ENCODE assay signal across 8 mouse cellular contexts in genomic region chr9:54181330-54181729, GRCm38 (mm10).
A peak's percentile ranks its signal among the peaks of the same experiment; 100 is the strongest.
DNase-seq lines count a peak whose midpoint lies in the region; ATAC-seq and TF ChIP-seq lines count a peak whose summit lies in the region.

No protein-coding gene starts in this region.

- no peaks in the 10 kb centered on the region for H3K9me3 ChIP-seq in heart, postnatal 0 days (replicated peaks; ENCODE audit: control insufficient read depth, low read length)
- H3K9me3 ChIP-seq in heart, embryonic 10.5 days, result no peaks in the 10 kb centered on the region

- no peak for ATAC-seq in heart, postnatal 0 days (ENCODE audit: insufficient read depth, low read depth)

- H3K36me3 ChIP-seq in heart, postnatal 0 days (replicated peaks; ENCODE audit: control insufficient read depth, insufficient read depth, low read length), result no peaks in the 10 kb centered on the region
- H3K36me3 ChIP-seq in heart, embryonic 10.5 days, result no peaks in the 10 kb centered on the region

- TF ChIP-seq EP300 in heart, postnatal 0 days (IDR thresholded peaks at IDR 0.05; ENCODE audit: low read depth), result no peak

- no peaks in the 10 kb centered on the region for H3K27me3 ChIP-seq in heart, postnatal 0 days (ENCODE audit: control insufficient read depth, insufficient read depth, low read length)
- no peaks in the 10 kb centered on the region for H3K27me3 ChIP-seq in heart, embryonic 10.5 days (ENCODE audit: insufficient read depth, poor library complexity, severe bottlenecking)

- 10% methylated on average over 2 of the region's 2 CpGs for WGBS in heart, postnatal 0 days
- 14% methylated on average over 2 of the region's 2 CpGs for WGBS in heart, embryonic 10.5 days

- H3K9ac ChIP-seq in heart, postnatal 0 days (replicated peaks; ENCODE audit: low read depth, low read length), result no peak overlapping the region

- no peak for DNase-seq in heart, postnatal 0 days (ENCODE audit: low spot score)
- DNase-seq in heart, embryonic 10.5 days (ENCODE audit: low spot score), result no peak
- DNase-seq in 416B (ENCODE audit: low read depth) (peak; percentile 67), MN1 (ENCODE audit: low spot score) (no peak)
- peak; percentile 37 to 59 for DNase-seq in adrenal gland, adult 18-20 months (ENCODE audit: low spot score in 2 of 2)
- DNase-seq in embryo, embryonic 9.5 days (ENCODE audit: extremely low spot score), result peak; percentile 42
- peak; percentile 61 to 63 for DNase-seq in left cerebral cortex, adult 2 months (ENCODE audit: extremely low spot score in 1 of 2, low spot score in 2 of 2)
- DNase-seq in right cerebral cortex, adult 2 months (ENCODE audit: low spot score in 2 of 2), result peak; percentile 78 to 79

- intact Hi-C loops in left cerebral cortex, adult 2 months (cut with DNase I), result loop anchor here (1.0 to 2.0 kb wide), 2 partner anchors 141 to 155 kb away; no protein-coding TSS in a partner anchor

- H3K4me1 ChIP-seq in heart, postnatal 0 days (ENCODE audit: control insufficient read depth, insufficient read depth), result no peaks in the 10 kb centered on the region
- H3K4me1 ChIP-seq in heart, embryonic 10.5 days, result no peaks in the 10 kb centered on the region

- H3K27ac ChIP-seq in heart, postnatal 0 days (ENCODE audit: low read depth), result no peak overlapping the region
- no peak overlapping the region for H3K27ac ChIP-seq in heart, embryonic 10.5 days
- no peak overlapping the region for H3K27ac ChIP-seq in left cerebral cortex, adult 2 months

- TF ChIP-seq CTCF in heart, postnatal 0 days (IDR thresholded peaks at IDR 0.05; ENCODE audit: low read depth), result peak; percentile 62
- TF ChIP-seq CTCF in left cerebral cortex, adult 2 months (IDR thresholded peaks at IDR 0.05), result peak; percentile 69

- no peak overlapping the region for H3K4me3 ChIP-seq in heart, postnatal 0 days (ENCODE audit: low read depth, low read length)
- H3K4me3 ChIP-seq in heart, embryonic 10.5 days, result no peak overlapping the region
- H3K4me3 ChIP-seq in left cerebral cortex, adult 2 months, result no peak overlapping the region

- no peak overlapping the region for H3K4me2 ChIP-seq in heart, postnatal 0 days (ENCODE audit: low read depth, low read length)

Comparison
In these comparisons a context has a peak if more than half of its experiments do, and no peak if none do; other contexts are left out.
1. DNase-seq: peak in 416B (single experiment), adrenal gland, adult 18-20 months (2 of 2), embryo, embryonic 9.5 days (single experiment), left cerebral cortex, adult 2 months (2 of 2) and right cerebral cortex, adult 2 months (2 of 2); none in heart, postnatal 0 days (single experiment), heart, embryonic 10.5 days (single experiment) and MN1 (single experiment).